Mouse (Mus musculus) liver, embryonic 14.5 days (tissue): ENCODE measurements around the gene Cttnbp2nl. TPM values are rescaled to one million over a fixed set of nuclear protein-coding genes. Genes with fewer than 3 reads are reported as not detected.

Source experiments
- ATAC-seq: fragments of 200-750 bp; cut with Nextera tagmentation; 2 replicates; pipeline ENCODE4 v1.8.0; 2017; ENCODE audit warnings: moderate number of reproducible peaks, mild to moderate bottlenecking, moderate library complexity; ENCODE audit not compliant: insufficient read depth
- DNase-seq, 3 experiments: peaks; one replicate each; pipeline ENCODE4 v3.0.0-alpha.2; 2012 to 2013; ENCODE audit warnings: low read depth in 3 of 3, low spot score in 3 of 3
- H3K27ac ChIP-seq: fragments of 300-500 bp; sonication (generic); 2 replicates; pipeline ENCODE4 v1.5.1; 2014; ENCODE audit warnings: moderate library complexity, mild to moderate bottlenecking, control low read depth, inconsistent platforms
- H3K27me3 ChIP-seq: fragments of 300-500 bp; sonication (generic); 2 replicates; pipeline ENCODE4 v1.6.1; 2014; ENCODE audit warnings: mild to moderate bottlenecking, low read length, moderate library complexity; ENCODE audit not compliant: control insufficient read depth, insufficient read depth
- H3K36me3 ChIP-seq: fragments of 300-500 bp; sonication (generic); replicated peaks from 2 replicates; pipeline ENCODE4 v1.6.1; 2014; ENCODE audit warnings: low read depth; ENCODE audit not compliant: control insufficient read depth, insufficient read depth
- H3K4me1 ChIP-seq, 2 experiments: fragments of 200-500 bp in 1 of 2; fragments of 300-500 bp in 1 of 2; sonication (generic) in 1 of 2; replicated peaks; 2 replicates each; pipeline ENCODE4 v1.6.1; 2012 to 2014; ENCODE audit warnings: antibody characterized with exemption in 1 of 2, inconsistent platforms in 1 of 2, low read length in 1 of 2; ENCODE audit not compliant: control insufficient read depth in 2 of 2, insufficient read depth in 2 of 2
- H3K4me2 ChIP-seq: fragments of 300-500 bp; sonication (generic); 2 replicates; pipeline ENCODE4 v1.6.1; 2014; ENCODE audit warnings: low read depth, mild to moderate bottlenecking, control low read depth, moderate library complexity
- H3K4me3 ChIP-seq, 2 experiments: fragments of 200-500 bp in 1 of 2; fragments of 300-500 bp in 1 of 2; sonication (generic) in 1 of 2; 2 replicates each; pipeline ENCODE4 v1.5.1; 2012 to 2014; ENCODE audit warnings: low read depth in 2 of 2, low read length in 2 of 2, mild to moderate bottlenecking in 2 of 2, control low read depth in 1 of 2, inconsistent platforms in 1 of 2, moderate library complexity in 1 of 2; ENCODE audit not compliant: insufficient read depth in 1 of 2
- H3K9ac ChIP-seq: fragments of 300-500 bp; sonication (generic); replicated peaks from 2 replicates; pipeline ENCODE4 v1.6.1; 2014; ENCODE audit warnings: mild to moderate bottlenecking, control low read depth, moderate library complexity
- H3K9me3 ChIP-seq: fragments of 300-500 bp; sonication (generic); 2 replicates; pipeline ENCODE4 v1.6.1; 2016; ENCODE audit warnings: low read length, mixed read lengths; ENCODE audit not compliant: control insufficient read depth
- CTCF ChIP-seq: IDR thresholded peaks from 2 replicates; pipeline ENCODE4 v1.5.1; 2016; ENCODE audit warnings: antibody characterized with exemption, low read depth, control low read depth
- EP300 ChIP-seq: IDR thresholded peaks from 2 replicates; pipeline ENCODE4 v1.6.1; 2016; ENCODE audit warnings: antibody characterized with exemption, low read depth
- WGBS: fragments of 180-500 bp; shearing (Covaris S2); extraction: QIAGEN DNeasy Blood & Tissue Kit; methylation state at CpG from one replicate; pipeline ENCODE4 v1.1.7; 2014; ENCODE audit not compliant: insufficient replicate concordance; 5-methylcytosine and 5-hydroxymethylcytosine counted together
- polyA plus RNA-seq, 2 experiments: library from polyadenylated mRNA; depleted of rRNA in 1 of 2; stranded (reverse) in 1 of 2; unstranded in 1 of 2; fragments of >200 nt; fragmentation: Nextera tagmentation in 1 of 2; extraction: Ambion mirVana in 1 of 2; gene quantifications; 2 replicates each; pipeline versions ENCODE4 v1.2.1 to v1.2.3; 2012 to 2014

The Cttnbp2nl gene
- polyA plus RNA-seq, 2 experiments, result 0.65 to 2.1 TPM

GRCm38 (mm10) chr3:105018085-105018782 is 34.7 kb downstream of the Cttnbp2nl start:
- Histone ChIP-seq H3K4me2 (no peak overlapping the region), H3K27me3 (no peaks in the 10 kb centered on the region), H3K36me3 (no peaks in the 10 kb centered on the region), H3K9me3 (no peaks in the 10 kb centered on the region), H3K4me1 (peaks cover 0 to 2% of the 10 kb centered on the region in 2 experiments; a peak in 1 of 4 replicates), H3K9ac (no peak overlapping the region), H3K27ac (no peak overlapping the region), H3K4me3 (no peak overlapping the region)
- DNase-seq (no peak), ATAC-seq (no peak)
- TF ChIP-seq EP300 (no peak), CTCF (no peak)
- 40% methylated on average over 10 of the region's 10 CpGs for WGBS

GRCm38 (mm10) chr3:105017314-105017713 is 35.6 kb downstream of the Cttnbp2nl start:
- Histone ChIP-seq H3K27me3 (no peaks in the 10 kb centered on the region), H3K27ac (no peak overlapping the region), H3K9me3 (no peaks in the 10 kb centered on the region), H3K4me1 (peaks cover 0 to 2% of the 10 kb centered on the region in 2 experiments; a peak in 1 of 4 replicates), H3K9ac (no peak overlapping the region), H3K36me3 (no peaks in the 10 kb centered on the region), H3K4me3 (no peak overlapping the region), H3K4me2 (no peak overlapping the region)
- DNase-seq, result no peak
- ATAC-seq, result no peak
- 27% methylated on average over 8 of the region's 8 CpGs for WGBS
- no peak for TF ChIP-seq CTCF
- TF ChIP-seq EP300, result no peak

- no peak overlapping the region for H3K9ac ChIP-seq
- 34% methylated on average over 7 of the region's 7 CpGs for WGBS
- no peaks in the 10 kb centered on the region for H3K27me3 ChIP-seq
- peaks cover 0 to 2% of the 10 kb centered on the region in 2 experiments; a peak in 1 of 4 replicates for H3K4me1 ChIP-seq
- no peak overlapping the region for H3K4me2 ChIP-seq
- DNase-seq (no peak), ATAC-seq (no peak)
- no peaks in the 10 kb centered on the region for H3K9me3 ChIP-seq
- H3K36me3 ChIP-seq, result no peaks in the 10 kb centered on the region
- no peak overlapping the region for H3K4me3 ChIP-seq
- H3K27ac ChIP-seq, result no peak overlapping the region
- TF ChIP-seq CTCF, result no peak
- TF ChIP-seq EP300, result no peak
Measured at GRCm38 (mm10) chr3:105016204-105016603, 36.7 kb downstream of the Cttnbp2nl start.

- TF ChIP-seq CTCF, result no peak
- no peak for TF ChIP-seq EP300
- 62% methylated on average over 2 of the region's 2 CpGs for WGBS
- ATAC-seq, result no peak
Measured at GRCm38 (mm10) chr3:105014908-105015307, 38.0 kb downstream of the Cttnbp2nl start.

GRCm38 (mm10) chr3:105012696-105013313 is 40.1 kb downstream of the Cttnbp2nl start:
- TF ChIP-seq EP300 (no peak), CTCF (no peak)
- Histone ChIP-seq H3K36me3 (no peaks in the 10 kb centered on the region), H3K4me2 (no peak overlapping the region), H3K9me3 (no peaks in the 10 kb centered on the region), H3K4me3 (no peak overlapping the region), H3K9ac (no peak overlapping the region), H3K27ac (no peak overlapping the region), H3K27me3 (no peaks in the 10 kb centered on the region), H3K4me1 (no peaks in the 10 kb centered on the region)
- 65% methylated on average over 7 of the region's 7 CpGs for WGBS
- ATAC-seq (no peak), DNase-seq (no peak)

More at GRCm38 (mm10) chr3:105014908-105015307, 38.0 kb downstream of the Cttnbp2nl start:
- Histone ChIP-seq H3K27me3 (no peaks in the 10 kb centered on the region), H3K4me3 (no peak overlapping the region), H3K9me3 (no peaks in the 10 kb centered on the region), H3K27ac (no peak overlapping the region), H3K36me3 (no peaks in the 10 kb centered on the region), H3K9ac (no peak overlapping the region), H3K4me2 (no peak overlapping the region), H3K4me1 (peaks cover 0 to under 1% of the 10 kb centered on the region in 2 experiments; a peak in 1 of 4 replicates)
- no peak for DNase-seq
